Mouse (Mus musculus) mammary gland, adult 2 months (tissue): Measurements from ENCODE around the gene Kif12. TPM values are rescaled to one million over a fixed set of nuclear protein-coding genes. Genes with fewer than 3 reads are reported as not detected.

Source experiments
- polyA plus RNA-seq: library from polyadenylated mRNA; depleted of rRNA; stranded (reverse); fragments of >200 nt; gene quantifications from 2 replicates; pipeline ENCODE4 v1.2.3, GENCODE M21; 2012; ENCODE audit warnings: low replicate concordance; rRNA removed

The Kif12 gene
- polyA plus RNA-seq, result 0.10 TPM in 1 of 2 replicates, not detected in the other

DNA sequence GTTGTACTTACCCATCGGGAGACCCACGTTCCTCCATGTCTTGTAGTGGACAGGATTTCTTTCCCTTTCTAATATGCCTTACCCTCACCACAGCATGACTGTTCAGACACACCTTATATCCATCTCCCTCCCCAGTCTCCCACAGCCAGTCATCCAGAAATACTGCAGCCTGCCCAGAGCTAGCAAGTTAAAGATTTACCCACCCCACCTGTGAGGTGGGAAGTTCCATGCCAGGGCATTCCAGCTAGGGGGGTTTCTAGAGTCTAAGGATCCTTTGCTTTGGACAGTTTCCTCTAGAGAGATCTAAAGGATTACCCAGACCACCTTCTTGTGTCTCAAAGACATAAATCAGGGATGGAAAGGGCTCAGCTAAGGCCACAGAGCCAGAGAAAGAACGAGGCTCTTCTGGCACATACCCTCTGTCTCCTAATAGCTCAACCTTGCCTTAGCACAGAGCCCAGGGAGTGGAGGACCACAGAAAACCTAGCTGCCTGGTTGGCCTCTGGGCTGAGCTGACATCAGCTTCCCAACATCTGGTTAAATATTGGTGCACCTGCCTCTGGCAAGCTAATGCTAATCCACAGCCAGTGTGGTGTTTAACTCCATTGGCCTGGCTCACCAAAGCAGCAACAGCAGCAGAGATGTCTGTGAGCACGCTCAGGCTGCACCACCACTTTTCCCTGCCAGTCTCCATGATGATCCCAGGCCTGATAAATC lies at the start of gene Kif12:
TSS of gene Kif12 (minus strand) at position 163 of the 717 bp plus-strand sequence.

DNA sequence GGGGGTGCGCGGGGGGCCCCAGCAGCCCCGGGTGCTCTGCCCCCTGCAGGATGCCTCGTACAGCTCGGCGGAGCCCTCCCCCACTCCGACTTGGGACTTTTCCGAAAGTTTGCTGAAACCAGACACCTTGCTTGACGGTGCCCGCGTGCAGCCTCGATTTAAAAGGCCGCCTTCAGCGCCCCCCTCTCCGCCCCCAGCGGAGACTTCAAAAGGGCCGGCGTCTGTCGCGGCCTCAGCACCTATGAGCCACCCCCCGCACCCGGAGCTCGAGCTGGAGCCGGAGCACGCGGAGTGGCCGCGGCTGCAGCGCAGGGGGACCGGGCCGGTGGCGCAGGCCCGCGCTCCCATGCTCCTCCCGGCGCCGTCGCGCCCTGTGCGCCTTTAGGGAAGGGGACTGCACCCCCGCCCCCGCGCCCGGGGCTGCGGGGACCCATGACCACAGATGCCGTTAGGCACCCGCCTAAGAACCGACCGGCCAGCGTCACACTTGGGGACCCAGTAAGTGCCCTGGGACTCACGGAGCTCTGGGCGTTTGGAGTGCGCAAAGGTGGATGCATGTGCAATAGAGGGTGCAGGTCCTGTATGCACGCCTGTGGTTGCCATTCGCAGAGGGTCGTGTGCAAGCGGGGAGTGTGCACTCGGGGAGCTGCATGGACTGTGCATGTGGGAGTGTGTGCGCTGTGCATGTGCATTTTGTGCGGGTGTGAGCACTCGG lies 42.1 kb upstream of the Kif12 start, which contains the start of gene Col27a1:
TSS of gene Col27a1 (plus strand) at position 98 of the 715 bp plus-strand sequence.

GRCm38 (mm10) chr4:63154699-63155098 lies 17.2 kb downstream of the Kif12 start, which contains the start of gene Ambp:
Gene Ambp, minus strand, starts transcription at chr4:63154799.

Other genes with a start within 250 kb of the Kif12 start
- gene Zfp618, start 206.6 kb downstream of the Kif12 start, polyA plus RNA-seq, result 1.3 TPM in 2 replicates
- 4.5 TPM in 1 of 2 replicates, not detected in the other for gene Ambp, start 17.3 kb downstream of the Kif12 start, polyA plus RNA-seq
- 10.4 and 15.2 TPM in 2 replicates for gene Col27a1, start 41.9 kb upstream of the Kif12 start, polyA plus RNA-seq
- 70.7 and 145 TPM in 2 replicates for gene Orm1, start 172.4 kb upstream of the Kif12 start, polyA plus RNA-seq
- gene Orm3, start 184.0 kb upstream of the Kif12 start, polyA plus RNA-seq, result 0.50 and 2.1 TPM in 2 replicates
- gene Orm2, start 190.3 kb upstream of the Kif12 start, polyA plus RNA-seq, result 1.8 and 3.4 TPM in 2 replicates
- gene Akna, start 231.2 kb upstream of the Kif12 start, polyA plus RNA-seq, result 22.6 and 62.0 TPM in 2 replicates